Mouse (Mus musculus) monocyte, adult 2 months (primary cell): ENCODE measurements around the gene Macf1.
A peak's percentile ranks its signal among the peaks of the same experiment; 100 is the strongest.

Source experiments
- DNase-seq, 2 experiments: peaks; one replicate each; pipeline ENCODE4 v3.0.0; 2022; ENCODE audit warnings: low spot score in 2 of 2, low read depth in 1 of 2

The Macf1 gene

GRCm38 (mm10) chr4:123601036-123601435 lies 83.1 kb downstream of the Macf1 start:
- DNase-seq: no peak

GRCm38 (mm10) chr4:123598519-123599228 lies 85.5 kb downstream of the Macf1 start:
- DNase-seq: no peak

- no peak for DNase-seq
Measured at GRCm38 (mm10) chr4:123594381-123594806, 89.8 kb downstream of the Macf1 start.

GRCm38 (mm10) chr4:123593664-123594063 lies 90.5 kb downstream of the Macf1 start:
- DNase-seq: no peak

GRCm38 (mm10) chr4:123592046-123592445 lies 92.1 kb downstream of the Macf1 start:
- DNase-seq: no peak

- DNase-seq: no peak
Measured at GRCm38 (mm10) chr4:123591026-123591635, 93.0 kb downstream of the Macf1 start.

GRCm38 (mm10) chr4:123589496-123589895 lies 94.7 kb downstream of the Macf1 start:
- no peak for DNase-seq

- no peak for DNase-seq
Measured at GRCm38 (mm10) chr4:123588353-123589301, 95.5 kb downstream of the Macf1 start.

GRCm38 (mm10) chr4:123587616-123588015 lies 96.5 kb downstream of the Macf1 start:
- no peak for DNase-seq

GRCm38 (mm10) chr4:123584720-123585093 lies 99.5 kb downstream of the Macf1 start:
- no peak for DNase-seq

GRCm38 (mm10) chr4:123584084-123584719 lies 100.0 kb downstream of the Macf1 start:
- no peak for DNase-seq

GRCm38 (mm10) chr4:123577469-123578088 lies 106.6 kb downstream of the Macf1 start:
- DNase-seq: no peak

GRCm38 (mm10) chr4:123572434-123573336 lies 111.5 kb downstream of the Macf1 start:
- no peak for DNase-seq

GRCm38 (mm10) chr4:123571869-123572268 lies 112.3 kb downstream of the Macf1 start:
- DNase-seq: peak; percentile 55 to 61

GRCm38 (mm10) chr4:123565291-123565861 lies 118.8 kb downstream of the Macf1 start:
- DNase-seq: no peak

GRCm38 (mm10) chr4:123564051-123564791 lies 119.9 kb downstream of the Macf1 start:
- DNase-seq: peak; percentile 40 to 55

- no peak for DNase-seq
Measured at GRCm38 (mm10) chr4:123562177-123562815, 121.9 kb downstream of the Macf1 start.

GRCm38 (mm10) chr4:123560896-123561295 lies 123.3 kb downstream of the Macf1 start:
- no peak for DNase-seq
